Mouse (Mus musculus) neural tube, embryonic 11.5 days (tissue): ENCODE data around the gene E2f1. TPM values are rescaled to one million over a fixed set of nuclear protein-coding genes. Genes with fewer than 3 reads are reported as not detected.

Source experiments
- ATAC-seq: fragments of 200-750 bp; cut with Nextera tagmentation; 2 replicates; pipeline ENCODE4 v1.8.0; 2017; ENCODE audit warnings: moderate number of reproducible peaks, mild to moderate bottlenecking, moderate TSS enrichment, moderate library complexity; ENCODE audit not compliant: insufficient read depth, low FRiP score, low TSS enrichment
- DNase-seq: peaks from one replicate; pipeline ENCODE4 v3.0.0-alpha.2; 2015; ENCODE audit warnings: low spot score
- H3K27ac ChIP-seq: fragments of 300-500 bp; sonication (generic); 2 replicates; pipeline ENCODE4 v1.5.1; 2014; ENCODE audit warnings: low read depth, mild to moderate bottlenecking, low read length
- H3K27me3 ChIP-seq: fragments of 300-500 bp; sonication (generic); 2 replicates; pipeline ENCODE4 v1.6.1; 2014; ENCODE audit warnings: mild to moderate bottlenecking, low read length, mixed read lengths; ENCODE audit not compliant: control insufficient read depth, insufficient read depth
- H3K36me3 ChIP-seq: fragments of 300-500 bp; sonication (generic); 2 replicates; pipeline ENCODE4 v1.6.1; 2014; ENCODE audit warnings: mild to moderate bottlenecking, low read length, moderate library complexity, mixed read lengths; ENCODE audit not compliant: control insufficient read depth, insufficient read depth
- H3K4me1 ChIP-seq: fragments of 300-500 bp; sonication (generic); 2 replicates; pipeline ENCODE4 v1.6.1; 2014; ENCODE audit warnings: low read length, mixed read lengths; ENCODE audit not compliant: control insufficient read depth, insufficient read depth
- H3K4me2 ChIP-seq: fragments of 300-500 bp; sonication (generic); 2 replicates; pipeline ENCODE4 v1.6.1; 2014; ENCODE audit warnings: low read depth, mild to moderate bottlenecking, moderate library complexity
- H3K4me3 ChIP-seq: fragments of 300-500 bp; sonication (generic); 2 replicates; pipeline ENCODE4 v1.5.1; 2014; ENCODE audit warnings: low read depth, low read length
- H3K9ac ChIP-seq: fragments of 300-500 bp; sonication (generic); 2 replicates; pipeline ENCODE4 v1.6.1; 2014; ENCODE audit warnings: mild to moderate bottlenecking, low read length
- H3K9me3 ChIP-seq: fragments of 300-500 bp; sonication (generic); 2 replicates; pipeline ENCODE4 v1.6.1; 2016; ENCODE audit warnings: low read length; ENCODE audit not compliant: control insufficient read depth
- WGBS: fragments of 180-500 bp; shearing (Covaris S2); extraction: QIAGEN DNeasy Blood & Tissue Kit; methylation state at CpG from one replicate; pipeline ENCODE4 v1.1.7; 2014; 5-methylcytosine and 5-hydroxymethylcytosine counted together
- polyA plus RNA-seq: library from polyadenylated mRNA; unstranded; fragments of >200 nt; fragmentation: Nextera tagmentation; extraction: Ambion mirVana; gene quantifications from 2 replicates; pipeline ENCODE4 v1.2.1, GENCODE M21; 2014

Gene E2f1
- polyA plus RNA-seq, 1 experiment from 2014 or later: 13.9 TPM

DNA sequence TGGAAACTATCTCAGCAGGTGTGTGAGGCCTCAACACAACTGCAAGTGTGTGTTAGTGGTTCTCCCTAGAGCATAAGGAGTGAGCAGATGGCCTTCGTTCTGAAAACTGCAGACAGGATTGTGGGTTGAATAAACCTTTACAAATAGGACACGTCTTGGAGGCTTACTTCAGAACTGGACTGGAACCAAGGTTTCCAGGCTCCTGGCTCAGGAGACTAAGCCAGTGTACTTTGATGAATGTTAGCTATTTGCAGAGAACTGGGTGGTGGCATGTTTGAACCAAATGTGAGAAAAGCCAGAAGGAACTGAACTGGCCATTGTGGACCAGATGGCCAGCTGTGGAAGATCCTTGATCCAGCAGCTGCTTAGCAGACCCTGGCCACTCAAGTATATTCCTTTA, 31.4 kb downstream of the E2f1 start:
- H3K4me3 ChIP-seq: no peak overlapping the region
- peaks cover 7% of the 10 kb centered on the region; the same call in 1 of the 2 replicates for H3K36me3 ChIP-seq
- no peak overlapping the region for H3K27ac ChIP-seq
- H3K9ac ChIP-seq: no peak overlapping the region
- no peak for DNase-seq
- 72% methylated on average over 2 of the region's 2 CpGs for WGBS
- ATAC-seq: no peak
- H3K4me2 ChIP-seq: no peak overlapping the region
- H3K27me3 ChIP-seq: no peaks in the 10 kb centered on the region
- no peaks in the 10 kb centered on the region for H3K9me3 ChIP-seq
- H3K4me1 ChIP-seq: no peaks in the 10 kb centered on the region

DNA sequence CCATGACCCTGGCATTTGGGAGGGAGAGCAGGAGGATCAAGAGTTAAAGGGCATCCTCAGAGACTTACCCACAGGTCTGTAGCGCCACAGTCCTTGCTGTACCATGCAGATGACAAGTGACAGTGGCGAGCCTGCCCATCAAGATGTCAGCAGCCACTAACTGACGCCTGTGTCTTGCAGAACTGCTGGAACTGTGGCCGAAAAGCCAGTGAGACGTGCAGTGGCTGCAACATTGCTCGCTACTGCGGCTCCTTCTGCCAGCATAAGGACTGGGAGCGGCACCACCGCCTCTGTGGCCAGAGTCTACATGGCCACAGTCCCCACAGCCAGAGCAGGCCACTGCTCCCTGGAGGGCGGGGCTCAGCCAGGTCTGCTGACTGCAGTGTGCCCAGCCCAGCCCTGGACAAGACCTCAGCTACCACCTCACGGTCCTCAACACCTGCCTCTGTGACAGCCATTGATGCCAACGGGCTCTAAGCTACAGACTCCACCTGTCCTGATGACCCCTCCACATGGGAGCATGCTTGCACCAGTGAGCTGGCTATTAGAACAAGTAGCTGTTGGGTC, 34.9 kb downstream of the E2f1 start:
- no peaks in the 10 kb centered on the region for H3K9me3 ChIP-seq
- no peaks in the 10 kb centered on the region for H3K4me1 ChIP-seq
- 94% methylated on average over 12 of the region's 12 CpGs for WGBS
- H3K36me3 ChIP-seq: peaks cover 7% of the 10 kb centered on the region; the same call in 1 of the 2 replicates
- no peak overlapping the region for H3K9ac ChIP-seq
- ATAC-seq (no peak), DNase-seq (no peak)
- H3K4me3 ChIP-seq: no peak overlapping the region
- H3K27me3 ChIP-seq: no peaks in the 10 kb centered on the region
- no peak overlapping the region for H3K27ac ChIP-seq
- no peak overlapping the region for H3K4me2 ChIP-seq

DNA sequence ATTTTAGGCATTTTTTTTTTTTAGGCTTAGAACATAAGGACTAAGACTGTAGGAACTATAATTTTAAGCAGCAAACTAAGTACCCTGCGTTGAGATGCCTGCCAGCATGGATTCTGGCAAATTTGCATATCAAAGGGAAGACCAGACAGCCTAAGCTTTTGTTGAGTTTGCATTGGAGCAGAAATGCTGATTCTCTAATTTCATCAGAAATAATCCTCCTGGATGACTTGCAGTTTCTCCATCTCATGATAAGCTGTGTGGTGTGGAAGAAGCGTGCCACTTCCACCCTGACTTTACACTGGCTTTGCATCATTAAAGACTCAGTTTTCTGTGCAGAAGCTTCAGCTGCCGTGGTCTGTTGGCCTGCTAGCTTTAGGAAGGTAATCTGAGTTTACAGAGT, 36.8 kb downstream of the E2f1 start:
- WGBS: 63% methylated on average over 3 of the region's 3 CpGs

DNA sequence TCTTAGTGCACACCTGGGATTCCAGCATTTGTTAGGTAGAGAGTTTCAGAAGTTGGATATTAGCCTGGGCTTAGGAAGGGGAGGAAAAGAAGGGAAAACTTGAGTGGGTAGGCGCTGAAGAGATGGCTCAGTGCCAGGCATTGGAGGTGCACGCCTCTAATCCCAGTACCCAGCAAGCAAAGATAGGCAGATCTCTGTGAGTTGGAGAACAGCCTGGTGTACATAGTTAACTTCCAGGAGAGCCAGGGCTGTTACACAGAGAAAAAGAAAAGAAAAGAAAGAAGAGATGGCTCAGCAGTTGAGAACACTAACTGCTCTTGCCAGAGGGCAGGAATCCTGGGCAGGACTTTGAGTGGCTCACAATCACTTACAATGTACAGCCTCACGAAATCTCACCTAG, 43.2 kb downstream of the E2f1 start:
- DNase-seq (no peak), ATAC-seq (no peak)
- Histone ChIP-seq H3K9me3 (no peaks in the 10 kb centered on the region), H3K4me2 (no peak overlapping the region), H3K4me3 (no peak overlapping the region), H3K36me3 (peaks cover 4% of the 10 kb centered on the region), H3K4me1 (no peaks in the 10 kb centered on the region), H3K27me3 (no peaks in the 10 kb centered on the region), H3K9ac (no peak overlapping the region), H3K27ac (no peak overlapping the region)
- 89% methylated on average over 3 of the region's 3 CpGs for WGBS

More for the DNA sequence above, 36.8 kb downstream of the E2f1 start:
- peaks cover 7% of the 10 kb centered on the region; the same call in 1 of the 2 replicates for H3K36me3 ChIP-seq
- no peak overlapping the region for H3K4me3 ChIP-seq
- no peaks in the 10 kb centered on the region for H3K9me3 ChIP-seq
- DNase-seq (no peak), ATAC-seq (no peak)
- H3K4me1 ChIP-seq: no peaks in the 10 kb centered on the region
- H3K9ac ChIP-seq: no peak overlapping the region
- H3K27ac ChIP-seq: no peak overlapping the region
- H3K27me3 ChIP-seq: no peaks in the 10 kb centered on the region
- no peak overlapping the region for H3K4me2 ChIP-seq

DNA sequence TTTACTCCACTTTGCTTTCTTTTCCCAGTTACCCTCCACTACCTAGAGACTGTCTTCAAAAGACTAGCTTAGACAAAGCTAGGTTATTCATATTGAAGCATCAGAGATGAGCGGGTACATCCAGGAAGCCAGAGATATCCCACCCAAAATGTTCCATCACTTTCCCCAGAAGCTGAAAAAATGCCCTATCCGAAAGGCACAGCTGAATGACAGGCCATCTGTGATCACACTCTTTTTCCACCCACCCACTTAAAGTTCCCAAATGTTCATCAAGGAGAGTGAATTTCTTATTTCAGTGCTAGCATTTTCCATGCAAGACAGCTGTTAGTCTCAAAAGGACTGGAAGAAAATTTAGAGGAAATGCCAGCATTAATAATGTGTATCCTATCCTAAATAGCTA, 44.4 kb downstream of the E2f1 start:
- Histone ChIP-seq H3K36me3 (peaks cover 4% of the 10 kb centered on the region), H3K4me3 (no peak overlapping the region), H3K9ac (no peak overlapping the region), H3K27ac (no peak overlapping the region), H3K4me2 (no peak overlapping the region), H3K27me3 (no peaks in the 10 kb centered on the region), H3K4me1 (no peaks in the 10 kb centered on the region), H3K9me3 (no peaks in the 10 kb centered on the region)
- ATAC-seq: no peak
- WGBS: 92% methylated on average over 2 of the region's 2 CpGs
- no peak for DNase-seq

DNA sequence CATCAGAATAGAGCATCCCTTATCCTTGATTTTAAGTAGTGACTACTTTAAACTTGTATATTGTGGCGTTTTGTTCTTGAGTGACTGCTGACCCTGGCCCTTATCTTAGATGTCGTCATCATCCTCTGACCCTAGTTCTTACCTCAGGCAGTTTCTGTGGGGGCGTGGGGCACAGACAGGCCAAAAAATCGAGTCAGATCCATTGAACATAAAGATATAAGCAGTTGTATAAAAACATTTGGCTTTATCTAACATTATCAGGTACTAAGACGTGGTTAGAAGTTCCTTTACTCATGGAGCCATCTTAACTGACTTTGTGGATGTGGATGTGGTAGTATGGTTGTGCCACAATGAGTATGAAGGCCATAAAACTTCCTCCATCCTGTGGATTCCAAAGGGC, 47.4 kb downstream of the E2f1 start:
- no peak overlapping the region for H3K9ac ChIP-seq
- peaks cover 6% of the 10 kb centered on the region for H3K36me3 ChIP-seq
- no peaks in the 10 kb centered on the region for H3K9me3 ChIP-seq
- 94% methylated on average over 5 of the region's 5 CpGs for WGBS
- DNase-seq (no peak), ATAC-seq (no peak)
- H3K4me1 ChIP-seq: no peaks in the 10 kb centered on the region
- no peak overlapping the region for H3K4me3 ChIP-seq
- no peaks in the 10 kb centered on the region for H3K27me3 ChIP-seq
- H3K27ac ChIP-seq: no peak overlapping the region
- H3K4me2 ChIP-seq: no peak overlapping the region

DNA sequence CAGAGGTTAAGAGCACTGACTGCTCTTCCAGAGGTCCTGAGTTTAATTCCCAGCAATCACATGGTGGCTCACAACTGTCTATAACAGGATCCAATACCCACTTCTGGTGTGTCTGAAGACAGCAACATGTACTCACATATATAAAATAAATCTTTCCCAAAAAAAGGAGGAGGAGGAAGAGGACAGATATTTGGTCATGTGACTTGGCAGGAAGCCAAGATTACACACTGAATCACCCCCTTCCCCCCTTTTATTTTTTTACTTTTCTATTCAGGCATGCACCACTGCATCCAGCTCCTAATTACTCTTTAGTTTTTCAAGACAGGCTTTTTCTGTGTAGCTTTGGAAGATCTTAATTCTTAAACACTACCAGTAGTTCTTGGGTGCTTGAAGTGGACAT, 48.2 kb downstream of the E2f1 start:
- no peaks in the 10 kb centered on the region for H3K4me1 ChIP-seq
- H3K9me3 ChIP-seq: no peaks in the 10 kb centered on the region
- no peak for ATAC-seq
- H3K4me2 ChIP-seq: no peak overlapping the region
- H3K27ac ChIP-seq: no peak overlapping the region
- no peak for DNase-seq
- H3K9ac ChIP-seq: no peak overlapping the region
- H3K36me3 ChIP-seq: peaks cover 6% of the 10 kb centered on the region
- H3K4me3 ChIP-seq: no peak overlapping the region
- no peaks in the 10 kb centered on the region for H3K27me3 ChIP-seq

DNA sequence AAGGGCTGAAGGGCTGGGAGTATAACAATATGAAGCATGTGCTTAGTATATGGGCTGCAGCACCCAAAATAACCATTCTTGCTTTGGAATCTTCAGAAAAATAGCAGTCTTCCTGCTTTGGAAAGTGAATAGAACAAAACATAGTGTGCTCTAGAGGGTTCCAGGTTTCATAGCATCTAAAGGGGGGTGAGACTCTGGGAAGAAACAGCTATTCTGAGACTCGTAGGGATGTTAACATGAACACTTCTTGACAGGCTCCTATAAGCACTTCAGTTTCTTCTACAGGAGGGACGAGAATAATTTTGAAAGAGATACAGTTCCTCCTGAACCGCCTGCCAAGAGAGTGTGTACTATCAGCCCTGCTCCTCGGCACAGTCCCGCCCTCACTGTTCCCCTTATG, 52.3 kb downstream of the E2f1 start:
- no peak overlapping the region for H3K4me3 ChIP-seq
- H3K4me2 ChIP-seq: no peak overlapping the region
- DNase-seq (no peak), ATAC-seq (no peak)
- H3K4me1 ChIP-seq: no peaks in the 10 kb centered on the region
- H3K9ac ChIP-seq: no peak overlapping the region
- 0 out of 2 replicates have a peak, but pooled peaks cover 2% of the 10 kb centered on the region for H3K36me3 ChIP-seq
- H3K27ac ChIP-seq: no peak overlapping the region
- WGBS: 93% methylated on average over 5 of the region's 5 CpGs
- H3K27me3 ChIP-seq: no peaks in the 10 kb centered on the region
- no peaks in the 10 kb centered on the region for H3K9me3 ChIP-seq

DNA sequence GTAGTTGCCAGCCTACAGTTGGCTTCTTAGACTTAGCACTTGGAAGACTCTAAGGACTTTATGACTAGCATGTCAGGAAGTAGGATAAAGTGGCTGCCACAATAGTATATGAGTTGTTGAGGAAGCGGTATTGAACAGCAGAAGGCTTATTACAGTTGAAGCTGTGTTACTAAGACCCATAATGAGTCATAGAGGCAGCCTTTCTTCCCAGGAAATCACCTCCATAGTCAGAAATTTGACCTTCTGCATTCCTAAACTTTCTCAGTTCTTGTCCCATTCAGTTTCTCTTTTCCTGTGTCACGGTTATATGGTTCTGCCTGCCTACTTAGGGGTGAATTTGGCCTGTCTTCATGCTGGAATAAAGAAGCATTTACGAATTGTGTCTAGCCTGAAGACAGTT, 52.7 kb downstream of the E2f1 start:
- ATAC-seq (no peak), DNase-seq (no peak)
- Histone ChIP-seq H3K36me3 (0 out of 2 replicates have a peak, but pooled peaks cover 2% of the 10 kb centered on the region), H3K9ac (no peak overlapping the region), H3K27ac (no peak overlapping the region), H3K27me3 (no peaks in the 10 kb centered on the region), H3K4me1 (no peaks in the 10 kb centered on the region), H3K4me2 (no peak overlapping the region), H3K4me3 (no peak overlapping the region), H3K9me3 (no peaks in the 10 kb centered on the region)
- WGBS: 90% methylated on average over 3 of the region's 3 CpGs
